Mouse (Mus musculus) midbrain, postnatal 0 days (tissue): Measurements from ENCODE around the gene Sphk1. TPM values are rescaled to one million over a fixed set of nuclear protein-coding genes. Genes with fewer than 3 reads are reported as not detected.

ENCODE experiments used
- ATAC-seq: fragments of 200-750 bp; cut with Nextera tagmentation; 2 replicates; pipeline ENCODE4 v1.8.0; 2017; ENCODE audit warnings: moderate number of reproducible peaks, mild to moderate bottlenecking, moderate TSS enrichment, moderate library complexity; ENCODE audit not compliant: low FRiP score
- DNase-seq: peaks from one replicate; pipeline ENCODE4 v3.0.0-alpha.2; 2015; ENCODE audit warnings: low spot score
- H3K27ac ChIP-seq: fragments of 300-500 bp; sonication (generic); 2 replicates; pipeline ENCODE4 v1.5.1; 2014; ENCODE audit warnings: low read depth, mild to moderate bottlenecking, low read length, mixed read lengths
- H3K27me3 ChIP-seq: fragments of 300-500 bp; sonication (generic); 2 replicates; pipeline ENCODE4 v1.6.1; 2014; ENCODE audit warnings: low read length, control low read depth, mixed read lengths; ENCODE audit not compliant: insufficient read depth
- H3K36me3 ChIP-seq: fragments of 300-500 bp; sonication (generic); 2 replicates; pipeline ENCODE4 v1.6.1; 2014; ENCODE audit warnings: low read length, control low read depth, mixed read lengths; ENCODE audit not compliant: insufficient read depth
- H3K4me1 ChIP-seq: fragments of 300-500 bp; sonication (generic); 2 replicates; pipeline ENCODE4 v1.6.1; 2014; ENCODE audit warnings: mild to moderate bottlenecking, control low read depth, antibody characterized with exemption, low read length, mixed read lengths; ENCODE audit not compliant: insufficient read depth
- H3K4me2 ChIP-seq: fragments of 300-500 bp; sonication (generic); 2 replicates; pipeline ENCODE4 v1.6.1; 2014; ENCODE audit warnings: low read depth, mild to moderate bottlenecking, low read length, mixed read lengths; ENCODE audit not compliant: poor library complexity, severe bottlenecking
- H3K4me3 ChIP-seq: fragments of 300-500 bp; sonication (generic); 2 replicates; pipeline ENCODE4 v1.5.1; 2014; ENCODE audit warnings: low read depth, mild to moderate bottlenecking, low read length, moderate library complexity
- H3K9ac ChIP-seq: fragments of 300-500 bp; sonication (generic); replicated peaks from 2 replicates; pipeline ENCODE4 v1.6.1; 2014; ENCODE audit warnings: mild to moderate bottlenecking, low read length, moderate library complexity, mixed read lengths; ENCODE audit not compliant: poor library complexity, severe bottlenecking
- H3K9me3 ChIP-seq: fragments of 300-500 bp; sonication (generic); 2 replicates; pipeline ENCODE4 v1.6.1; 2016; ENCODE audit warnings: low read length, control low read depth
- CTCF ChIP-seq: IDR thresholded peaks from 2 replicates; pipeline ENCODE4 v1.5.1; 2016; ENCODE audit warnings: antibody characterized with exemption, mild to moderate bottlenecking
- WGBS: fragments of 180-500 bp; shearing (Covaris S2); extraction: QIAGEN DNeasy Blood & Tissue Kit; methylation state at CpG from one replicate; pipeline ENCODE4 v1.1.7; 2014; 5-methylcytosine and 5-hydroxymethylcytosine counted together
- polyA plus RNA-seq: library from polyadenylated mRNA; unstranded; fragments of >200 nt; fragmentation: Nextera tagmentation; extraction: Ambion mirVana; gene quantifications from 2 replicates; pipeline ENCODE4 v1.2.1, GENCODE M21; 2015
- total RNA-seq: library from RNA; depleted of rRNA; stranded (reverse); fragments of >200 nt; gene quantifications from 2 replicates; pipeline ENCODE4 v1.2.3, GENCODE M21; 2014

Sphk1 gene
- total and polyA plus RNA-seq, 2 experiments from 2014 or later, result 9.3 to 12.4 TPM

- H3K4me3 ChIP-seq, result no peak overlapping the region
- no peaks in the 10 kb centered on the region for H3K36me3 ChIP-seq
- DNase-seq (peak; percentile 82), ATAC-seq (no peak)
- peak; percentile 80 for TF ChIP-seq CTCF
- H3K27me3 ChIP-seq, result no peaks in the 10 kb centered on the region
- 0 out of 2 replicates have a peak overlapping the region, but pooled peaks have one; percentile 32 for H3K27ac ChIP-seq
- H3K9me3 ChIP-seq, result no peaks in the 10 kb centered on the region
- H3K4me2 ChIP-seq, result no peak overlapping the region
- WGBS, result 29% methylated on average over 7 of the region's 7 CpGs
- no peak overlapping the region for H3K9ac ChIP-seq
- no peaks in the 10 kb centered on the region for H3K4me1 ChIP-seq
These were observed 29.5 kb upstream of the Sphk1 start for GRCm38 (mm10) chr11:116501005-116501746.

- Histone ChIP-seq H3K9me3 (no peaks in the 10 kb centered on the region), H3K9ac (no peak overlapping the region), H3K4me2 (no peak overlapping the region), H3K4me3 (no peak overlapping the region), H3K36me3 (no peaks in the 10 kb centered on the region), H3K4me1 (no peaks in the 10 kb centered on the region), H3K27me3 (no peaks in the 10 kb centered on the region), H3K27ac (no peak overlapping the region)
- DNase-seq, result no peak
- 92% methylated on average over 17 of the region's 17 CpGs for WGBS
- ATAC-seq, result no peak
- TF ChIP-seq CTCF, result no peak
These were observed 26.2 kb upstream of the Sphk1 start for GRCm38 (mm10) chr11:116504516-116504915.

- no peak for ATAC-seq
- Histone ChIP-seq H3K4me2 (no peak overlapping the region), H3K4me3 (no peak overlapping the region), H3K9me3 (no peaks in the 10 kb centered on the region), H3K4me1 (no peaks in the 10 kb centered on the region), H3K9ac (no peak overlapping the region), H3K36me3 (no peaks in the 10 kb centered on the region), H3K27ac (0 out of 2 replicates have a peak overlapping the region, but pooled peaks have one; percentile 3), H3K27me3 (no peaks in the 10 kb centered on the region)
- no peak for TF ChIP-seq CTCF
- no peak for DNase-seq
- WGBS, result 72% methylated on average over 5 of the region's 5 CpGs
These were observed 25.2 kb upstream of the Sphk1 start for GRCm38 (mm10) chr11:116505573-116505972.

DNA sequence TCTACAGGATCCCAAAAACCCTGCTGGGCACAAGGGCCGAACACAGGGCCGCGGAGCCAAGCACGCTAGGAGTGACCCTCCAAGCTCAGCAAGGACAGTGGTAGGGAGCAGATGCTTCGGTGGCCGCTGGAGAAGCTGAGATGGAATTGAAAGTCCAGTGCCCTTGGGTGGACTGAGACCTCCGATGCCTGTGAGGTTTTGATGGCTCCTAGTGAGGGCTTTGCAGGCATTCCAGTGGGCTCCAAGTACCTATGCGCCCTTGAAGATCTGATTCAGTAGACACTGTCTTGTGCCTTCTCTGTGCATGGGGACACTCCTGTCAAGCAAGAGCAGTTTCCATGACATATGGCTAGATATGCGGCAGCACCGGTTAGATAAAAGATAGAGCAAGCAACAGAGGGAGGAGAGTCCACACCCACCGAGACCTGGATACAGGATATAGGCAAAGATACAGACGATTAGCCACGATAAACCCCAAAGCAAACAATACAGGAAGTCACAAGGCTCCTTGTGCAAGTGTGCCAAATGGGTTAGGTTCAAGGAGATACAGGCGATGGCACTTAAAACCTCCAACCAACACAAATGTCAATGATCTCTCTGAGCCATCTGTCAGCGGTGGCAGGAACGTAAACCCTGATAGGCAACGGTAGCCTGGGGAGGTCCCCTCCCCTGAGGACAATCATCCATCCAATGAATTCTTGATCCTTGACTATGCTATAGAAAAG lies 24.4 kb upstream of the Sphk1 start:
- Histone ChIP-seq H3K36me3 (no peaks in the 10 kb centered on the region), H3K4me1 (no peaks in the 10 kb centered on the region), H3K27ac (0 out of 2 replicates have a peak overlapping the region, but pooled peaks have one; percentile 3), H3K9me3 (no peaks in the 10 kb centered on the region), H3K27me3 (no peaks in the 10 kb centered on the region), H3K9ac (no peak overlapping the region), H3K4me3 (no peak overlapping the region), H3K4me2 (no peak overlapping the region)
- WGBS, result 81% methylated on average over 17 of the region's 17 CpGs
- no peak for TF ChIP-seq CTCF
- ATAC-seq (no peak), DNase-seq (no peak)

- no peaks in the 10 kb centered on the region for H3K36me3 ChIP-seq
- no peak for TF ChIP-seq CTCF
- H3K27ac ChIP-seq, result no peak overlapping the region
- WGBS, result 68% methylated on average over 2 of the region's 2 CpGs
- no peaks in the 10 kb centered on the region for H3K4me1 ChIP-seq
- no peak for ATAC-seq
- no peak overlapping the region for H3K9ac ChIP-seq
- H3K27me3 ChIP-seq, result no peaks in the 10 kb centered on the region
- H3K4me3 ChIP-seq, result no peak overlapping the region
- H3K9me3 ChIP-seq, result no peaks in the 10 kb centered on the region
- no peak overlapping the region for H3K4me2 ChIP-seq
- DNase-seq, result no peak
These were observed 22.0 kb upstream of the Sphk1 start for GRCm38 (mm10) chr11:116508689-116509088.

- peaks cover 6% of the 10 kb centered on the region; the same call in 1 of the 2 replicates for H3K4me1 ChIP-seq
- DNase-seq, result no peak
- H3K27me3 ChIP-seq, result no peaks in the 10 kb centered on the region
- H3K9me3 ChIP-seq, result no peaks in the 10 kb centered on the region
- ATAC-seq, result no peak
- no peak for TF ChIP-seq CTCF
- no peak overlapping the region for H3K4me2 ChIP-seq
- 71% methylated on average over 7 of the region's 7 CpGs for WGBS
- no peaks in the 10 kb centered on the region for H3K36me3 ChIP-seq
- H3K27ac ChIP-seq, result no peak overlapping the region
- H3K9ac ChIP-seq, result no peak overlapping the region
- no peak overlapping the region for H3K4me3 ChIP-seq
These were observed 19.3 kb upstream of the Sphk1 start for GRCm38 (mm10) chr11:116511301-116511868.
